Mouse (Mus musculus) forebrain, embryonic 15.5 days (tissue): ENCODE results near the gene Ep400. TPM values are rescaled to one million over a fixed set of nuclear protein-coding genes. Genes with fewer than 3 reads are reported as not detected.
A peak's percentile ranks its signal among the peaks of the same experiment; 100 is the strongest.
"Not testable (repeated sequence)": the region's sequence is repeated elsewhere in the genome, so short reads cannot be mapped to it uniquely, and the experiment has no call there.

Source experiments
- ATAC-seq: fragments of 200-750 bp; cut with Nextera tagmentation; replicated peaks from 2 replicates; pipeline ENCODE4 v1.8.0; 2017; ENCODE audit warnings: mild to moderate bottlenecking, moderate TSS enrichment, moderate library complexity
- H3K27ac ChIP-seq: fragments of 300-500 bp; sonication (generic); replicated peaks from 2 replicates; pipeline ENCODE4 v1.5.1; 2015; ENCODE audit warnings: mild to moderate bottlenecking, inconsistent platforms
- H3K27me3 ChIP-seq: fragments of 300-500 bp; sonication (generic); 2 replicates; pipeline ENCODE4 v1.6.1; 2015; ENCODE audit warnings: inconsistent platforms
- H3K36me3 ChIP-seq: fragments of 300-500 bp; sonication (generic); 2 replicates; pipeline ENCODE4 v1.6.1; 2015; ENCODE audit warnings: mild to moderate bottlenecking, inconsistent platforms
- H3K4me1 ChIP-seq: fragments of 300-500 bp; sonication (generic); 2 replicates; pipeline ENCODE4 v1.6.1; 2015; ENCODE audit warnings: inconsistent platforms
- H3K4me2 ChIP-seq: fragments of 300-500 bp; sonication (generic); replicated peaks from 2 replicates; pipeline ENCODE4 v1.6.1; 2015; ENCODE audit warnings: mild to moderate bottlenecking, inconsistent platforms
- H3K4me3 ChIP-seq: fragments of 300-500 bp; sonication (generic); 2 replicates; pipeline ENCODE4 v1.5.1; 2015; ENCODE audit warnings: mild to moderate bottlenecking, inconsistent platforms
- H3K9ac ChIP-seq: fragments of 300-500 bp; sonication (generic); replicated peaks from 2 replicates; pipeline ENCODE4 v1.6.1; 2015; ENCODE audit warnings: mild to moderate bottlenecking, inconsistent platforms
- H3K9me3 ChIP-seq: fragments of 300-500 bp; sonication (generic); 2 replicates; pipeline ENCODE4 v1.6.1; 2016; ENCODE audit warnings: inconsistent platforms
- WGBS: fragments of 180-500 bp; shearing (Covaris S2); methylation state at CpG from one replicate; pipeline ENCODE4 v1.1.7; 2015; ENCODE audit warnings: mixed read lengths; 5-methylcytosine and 5-hydroxymethylcytosine counted together
- polyA plus RNA-seq: library from polyadenylated mRNA; unstranded; fragments of >200 nt; fragmentation: Nextera tagmentation; extraction: Ambion mirVana; gene quantifications from 2 replicates; pipeline ENCODE4 v1.2.1, GENCODE M21; 2015

Ep400 gene
- polyA plus RNA-seq, 1 experiment from 2014 or later: 56.6 TPM

DNA sequence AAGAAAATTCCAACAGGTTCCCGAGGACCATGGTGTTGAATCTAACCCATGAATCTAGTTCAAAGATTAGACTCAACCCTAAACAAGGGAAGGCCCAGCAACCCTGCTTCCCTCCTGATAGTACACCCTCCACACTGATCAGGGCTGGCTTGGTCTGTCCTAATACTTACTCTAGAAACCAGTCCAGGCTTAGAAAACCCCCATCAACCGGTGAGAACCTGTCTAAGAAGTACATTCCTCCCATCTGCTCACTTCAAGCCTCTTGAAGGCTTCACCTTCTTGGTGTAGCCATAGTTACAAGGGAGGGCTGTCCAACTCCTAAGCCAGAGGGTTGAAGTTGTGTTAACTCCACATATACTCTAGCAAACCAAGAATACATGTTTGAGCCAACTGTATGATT lies 47.0 kb downstream of the Ep400 start:
- Histone ChIP-seq H3K27me3 (no peaks in the 10 kb centered on the region), H3K9ac (no peak overlapping the region), H3K36me3 (peaks cover 81% of the 10 kb centered on the region), H3K4me1 (no peaks in the 10 kb centered on the region), H3K4me3 (no peak overlapping the region), H3K27ac (no peak overlapping the region), H3K4me2 (no peak overlapping the region), H3K9me3 (no peaks in the 10 kb centered on the region)
- no peak for ATAC-seq
- WGBS: 92% methylated on average over 2 of the region's 2 CpGs

- not testable (repeated sequence) for H3K4me1 ChIP-seq, H3K9me3 ChIP-seq, H3K27me3 ChIP-seq, H3K4me2 ChIP-seq, H3K9ac ChIP-seq, H3K27ac ChIP-seq, H3K4me3 ChIP-seq, ATAC-seq
- H3K36me3 ChIP-seq: peaks cover 75% of the 10 kb centered on the region
- 98% methylated on average over 1 of the region's 1 CpGs for WGBS
These were observed 49.1 kb downstream of the Ep400 start for GRCm38 (mm10) chr5:110721463-110721862.

- Histone ChIP-seq H3K9ac (no peak overlapping the region), H3K4me3 (no peak overlapping the region), H3K4me2 (no peak overlapping the region), H3K9me3 (no peaks in the 10 kb centered on the region), H3K36me3 (peaks cover 48% of the 10 kb centered on the region), H3K4me1 (no peaks in the 10 kb centered on the region), H3K27me3 (no peaks in the 10 kb centered on the region), H3K27ac (no peak overlapping the region)
- 87% methylated on average over 2 of the region's 2 CpGs for WGBS
- ATAC-seq: no peak
These were observed 59.1 kb downstream of the Ep400 start for GRCm38 (mm10) chr5:110711455-110711854.

DNA sequence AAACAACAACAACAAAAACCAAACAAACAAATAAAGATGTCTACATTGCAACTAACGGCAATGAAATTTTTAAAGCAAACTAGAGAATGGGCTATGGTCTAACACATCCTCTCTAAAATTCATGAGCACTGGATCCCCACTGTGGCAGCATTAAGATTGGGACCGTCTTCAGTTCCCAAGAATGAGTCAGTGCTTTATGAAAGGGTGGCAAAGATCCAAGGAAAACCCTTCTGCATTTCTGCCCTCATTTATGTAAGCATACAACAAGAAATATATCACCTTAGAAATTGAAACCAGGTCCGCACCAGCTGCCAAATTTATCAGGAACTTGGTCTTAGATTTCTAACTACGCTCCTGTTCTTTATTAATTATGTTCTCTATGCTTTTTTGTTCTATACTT lies 61.3 kb downstream of the Ep400 start:
- peaks cover 70% of the 10 kb centered on the region for H3K36me3 ChIP-seq
- no peak overlapping the region for H3K4me2 ChIP-seq
- H3K27ac ChIP-seq: no peak overlapping the region

GRCm38 (mm10) chr5:110704004-110704403 lies 66.5 kb downstream of the Ep400 start:
- no peak for ATAC-seq
- Histone ChIP-seq H3K4me3 (no peak overlapping the region), H3K4me2 (no peak overlapping the region), H3K27ac (no peak overlapping the region), H3K4me1 (no peaks in the 10 kb centered on the region), H3K36me3 (peaks cover 96% of the 10 kb centered on the region), H3K27me3 (no peaks in the 10 kb centered on the region), H3K9ac (no peak overlapping the region), H3K9me3 (no peaks in the 10 kb centered on the region)
- WGBS: 93% methylated on average over 1 of the region's 1 CpGs

More for the DNA sequence above, 61.3 kb downstream of the Ep400 start:
- H3K9ac ChIP-seq: no peak overlapping the region
- WGBS: 82% methylated on average over 4 of the region's 4 CpGs
- no peaks in the 10 kb centered on the region for H3K4me1 ChIP-seq
- ATAC-seq: no peak
- H3K27me3 ChIP-seq: no peaks in the 10 kb centered on the region
- H3K4me3 ChIP-seq: no peak overlapping the region
- no peaks in the 10 kb centered on the region for H3K9me3 ChIP-seq

DNA sequence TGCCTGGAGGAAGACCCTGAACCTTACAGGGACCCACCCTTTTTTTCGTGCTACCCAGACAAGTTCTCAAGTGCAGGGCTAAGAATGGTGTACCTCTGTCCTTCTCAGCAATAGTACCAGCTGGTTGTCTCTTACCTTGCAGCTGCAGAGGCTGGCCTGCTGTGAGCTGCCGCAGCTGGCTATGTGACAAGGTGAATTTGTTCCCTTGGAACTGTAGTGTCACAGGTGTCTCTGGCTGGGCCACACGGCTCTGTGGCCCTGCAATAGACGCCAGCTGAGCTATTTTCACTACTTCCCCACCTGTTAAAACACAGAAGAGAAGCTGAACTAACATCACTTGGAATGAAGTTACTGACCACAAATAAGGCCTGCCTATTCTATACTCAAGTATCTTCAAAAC lies 71.9 kb downstream of the Ep400 start:
- Histone ChIP-seq H3K9ac (no peak overlapping the region), H3K36me3 (peaks cover 93% of the 10 kb centered on the region), H3K27ac (no peak overlapping the region), H3K4me2 (no peak overlapping the region), H3K4me1 (no peaks in the 10 kb centered on the region), H3K4me3 (no peak overlapping the region), H3K9me3 (no peaks in the 10 kb centered on the region), H3K27me3 (no peaks in the 10 kb centered on the region)
- 94% methylated on average over 4 of the region's 4 CpGs for WGBS
- ATAC-seq: no peak

DNA sequence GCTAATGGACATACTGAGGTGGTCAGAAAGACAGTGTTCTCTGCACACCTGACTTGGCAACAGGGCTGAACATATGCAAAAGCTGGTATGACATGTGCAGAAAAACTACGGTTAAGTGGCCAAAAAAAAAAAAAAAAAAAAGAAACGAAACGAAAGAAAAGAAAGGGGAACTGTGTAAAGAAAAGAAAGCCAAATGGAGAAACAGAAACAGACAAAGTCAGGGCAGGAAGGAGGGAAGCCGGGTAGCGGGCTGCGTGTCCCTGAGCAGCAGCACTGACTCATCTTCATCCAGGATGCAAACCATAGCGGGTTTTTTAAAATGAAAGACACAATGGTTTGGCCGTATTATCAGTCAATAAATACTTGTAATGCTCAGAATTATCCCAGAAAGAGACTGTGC lies 88.5 kb downstream of the Ep400 start:
- no peak for ATAC-seq
- H3K4me2 ChIP-seq: no peak overlapping the region
- WGBS: 91% methylated on average over 8 of the region's 8 CpGs
- H3K36me3 ChIP-seq: peaks cover 93% of the 10 kb centered on the region
- no peaks in the 10 kb centered on the region for H3K27me3 ChIP-seq
- no peak overlapping the region for H3K4me3 ChIP-seq
- no peaks in the 10 kb centered on the region for H3K9me3 ChIP-seq
- no peak overlapping the region for H3K9ac ChIP-seq
- no peaks in the 10 kb centered on the region for H3K4me1 ChIP-seq
- no peak overlapping the region for H3K27ac ChIP-seq

DNA sequence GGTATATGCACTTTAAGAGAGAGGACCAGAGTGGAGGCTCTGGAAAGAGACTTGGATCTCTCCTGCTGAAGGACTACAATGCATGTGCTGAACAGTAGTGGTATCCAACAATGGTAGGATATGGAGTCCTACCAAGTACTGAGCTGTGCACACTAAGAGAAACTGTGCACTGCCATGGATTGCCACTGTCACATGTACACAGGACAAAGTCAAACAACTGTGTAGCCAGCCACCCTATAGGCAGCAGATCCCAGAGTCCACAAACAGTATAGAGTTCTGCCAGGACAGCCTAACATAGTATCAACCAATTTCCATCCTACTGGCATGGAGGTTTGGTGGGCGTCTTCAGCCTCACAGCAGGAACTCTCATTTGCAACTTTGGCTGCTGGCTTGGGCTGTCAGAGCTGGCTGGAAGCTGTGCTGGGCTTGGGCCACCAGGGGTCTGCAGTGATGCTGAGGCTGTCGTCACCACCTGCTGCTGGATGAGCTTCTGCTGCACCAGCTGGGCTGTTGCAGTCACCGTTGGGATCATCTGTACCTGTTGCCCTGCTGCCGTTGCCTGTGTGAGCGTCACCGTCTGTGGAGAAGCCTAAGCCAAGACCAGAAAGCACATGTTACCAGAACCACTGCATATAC lies 104.9 kb downstream of the Ep400 start:
- WGBS: 71% methylated on average over 6 of the region's 6 CpGs
- Histone ChIP-seq H3K27me3 (no peaks in the 10 kb centered on the region), H3K4me3 (no peak overlapping the region), H3K9me3 (no peaks in the 10 kb centered on the region), H3K36me3 (peaks cover 88% of the 10 kb centered on the region), H3K4me1 (no peaks in the 10 kb centered on the region), H3K9ac (no peak overlapping the region), H3K27ac (no peak overlapping the region), H3K4me2 (no peak overlapping the region)
- no peak for ATAC-seq

GRCm38 (mm10) chr5:110664750-110665269 lies 105.7 kb downstream of the Ep400 start:
- Histone ChIP-seq H3K9me3 (no peaks in the 10 kb centered on the region), H3K4me1 (no peaks in the 10 kb centered on the region), H3K9ac (no peak overlapping the region), H3K36me3 (peaks cover 88% of the 10 kb centered on the region), H3K4me3 (no peak overlapping the region), H3K27ac (no peak overlapping the region), H3K27me3 (no peaks in the 10 kb centered on the region), H3K4me2 (no peak overlapping the region)
- WGBS: 98% methylated on average over 2 of the region's 2 CpGs
- ATAC-seq: no peak

DNA sequence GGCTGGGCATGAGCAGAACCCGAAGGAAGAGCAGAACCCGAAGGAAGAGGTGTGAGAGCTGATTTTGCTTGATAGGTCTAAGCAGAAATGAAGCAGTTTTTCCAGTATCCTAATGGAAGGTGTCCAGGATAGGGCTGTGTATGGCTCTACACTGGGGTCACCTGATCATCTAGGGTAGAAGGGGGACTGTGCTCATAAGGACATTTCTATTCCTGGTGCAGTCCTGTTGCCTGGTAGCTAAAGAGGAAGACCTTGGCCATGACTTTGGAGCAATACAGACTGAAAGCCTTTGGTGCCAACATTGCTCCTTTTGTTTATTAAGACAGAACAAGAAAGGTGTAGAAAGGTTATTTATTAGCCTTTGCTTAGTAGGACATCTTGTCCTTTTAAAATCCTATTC lies 106.5 kb downstream of the Ep400 start:
- H3K27ac ChIP-seq: no peak overlapping the region
- no peak for ATAC-seq
- no peaks in the 10 kb centered on the region for H3K27me3 ChIP-seq
- 91% methylated on average over 2 of the region's 2 CpGs for WGBS
- H3K36me3 ChIP-seq: peaks cover 85% of the 10 kb centered on the region
- H3K9me3 ChIP-seq: no peaks in the 10 kb centered on the region
- no peak overlapping the region for H3K4me3 ChIP-seq
- H3K4me2 ChIP-seq: no peak overlapping the region
- no peak overlapping the region for H3K9ac ChIP-seq
- H3K4me1 ChIP-seq: no peaks in the 10 kb centered on the region

- no peak overlapping the region for H3K27ac ChIP-seq
- no peak for ATAC-seq
- no peak overlapping the region for H3K9ac ChIP-seq
- no peaks in the 10 kb centered on the region for H3K9me3 ChIP-seq
- H3K4me3 ChIP-seq: no peak overlapping the region
- H3K27me3 ChIP-seq: no peaks in the 10 kb centered on the region
- H3K4me2 ChIP-seq: no peak overlapping the region
- H3K36me3 ChIP-seq: peaks cover 84% of the 10 kb centered on the region
- no peaks in the 10 kb centered on the region; the same call in 1 of the 2 replicates for H3K4me1 ChIP-seq
These were observed 110.8 kb downstream of the Ep400 start for GRCm38 (mm10) chr5:110659682-110660081.

DNA sequence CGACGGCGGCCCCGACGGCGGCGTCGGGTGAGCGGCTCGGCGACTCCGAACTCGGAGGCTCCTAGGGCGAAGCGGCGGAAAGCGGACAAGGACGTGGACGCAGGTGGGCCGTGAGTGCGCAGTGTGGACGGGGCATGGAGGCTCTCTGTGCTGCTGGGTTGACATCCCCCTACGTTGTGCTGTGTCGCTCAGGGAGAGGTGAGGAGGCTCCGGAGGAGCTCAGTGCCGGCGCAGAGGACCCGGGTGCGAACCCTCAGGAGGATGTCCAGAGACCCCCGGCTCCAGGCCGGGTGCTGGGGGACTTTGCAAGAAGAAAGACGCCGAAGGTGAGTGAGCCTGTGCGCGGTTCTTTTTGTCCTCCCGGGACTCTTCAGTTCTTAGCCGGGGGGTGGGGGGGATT lies 116.8 kb downstream of the Ep400 start:
- Histone ChIP-seq H3K4me2 (peak overlapping the region; percentile 89), H3K4me1 (peaks cover 20% of the 10 kb centered on the region), H3K27ac (no peak overlapping the region), H3K9me3 (no peaks in the 10 kb centered on the region), H3K4me3 (peak overlapping the region; percentile 63), H3K27me3 (no peaks in the 10 kb centered on the region), H3K36me3 (peaks cover 65% of the 10 kb centered on the region), H3K9ac (peak overlapping the region; percentile 61)
- under 1% methylated on average over 35 of the region's 37 CpGs for WGBS
- peak; percentile 64 for ATAC-seq
